Mouse (Mus musculus): ENCODE results near the gene Ms4a1. TPM values are rescaled to one million over a fixed set of nuclear protein-coding genes. Genes with fewer than 3 reads are reported as not detected.
A peak's percentile ranks its signal among the peaks of the same experiment; 100 is the strongest.
"Not testable (repeated sequence)": the region's sequence is repeated elsewhere in the genome, so short reads cannot be mapped to it uniquely, and the experiment has no call there.

The Ms4a1 gene
- total RNA-seq (2021) = under 1 TPM; 0.10 to 0.20 TPM
- long read RNA-seq, experiment 1 = 0 reads
- long read RNA-seq, experiment 2 = 0 reads

- no peak for DNase-seq
Measured at GRCm38 (mm10) chr19:11266052-11266845, at the start of gene Ms4a1. Ms4a1 (minus strand) TSS chr19:11266241.

GRCm38 (mm10) chr19:11314354-11314753 lies 48.3 kb upstream of the Ms4a1 start, which contains the start of gene Ms4a14:
Ms4a14 (minus strand) TSS chr19:11314454.
- DNase-seq = no peak

- no peak for DNase-seq
Measured at GRCm38 (mm10) chr19:11308888-11309287, 42.8 kb upstream of the Ms4a1 start.

GRCm38 (mm10) chr19:11299529-11299928 lies 33.5 kb upstream of the Ms4a1 start:
- DNase-seq = not testable (repeated sequence)

- DNase-seq = no peak
Measured at GRCm38 (mm10) chr19:11298939-11299338, 32.9 kb upstream of the Ms4a1 start.

GRCm38 (mm10) chr19:11293616-11294015 lies 27.6 kb upstream of the Ms4a1 start:
- DNase-seq = not testable (repeated sequence)

GRCm38 (mm10) chr19:11292990-11293389 lies 26.9 kb upstream of the Ms4a1 start:
- peak in 1 of 2 experiments; percentile 5 for DNase-seq

- no peak for DNase-seq
Measured at GRCm38 (mm10) chr19:11283773-11284172, 17.7 kb upstream of the Ms4a1 start, which contains the start of gene Ms4a5. Ms4a5 (minus strand) TSS chr19:11283873.

- no peak for DNase-seq
Measured at GRCm38 (mm10) chr19:11280223-11280622, 14.2 kb upstream of the Ms4a1 start.

GRCm38 (mm10) chr19:11276431-11276830 lies 10.4 kb upstream of the Ms4a1 start:
- DNase-seq = no peak

- DNase-seq = no peak
Measured at GRCm38 (mm10) chr19:11266956-11267355, 915 bp upstream of the Ms4a1 start.

GRCm38 (mm10) chr19:11264602-11265185 lies 1.3 kb downstream of the Ms4a1 start:
- no peak for DNase-seq

- DNase-seq = no peak
Measured at GRCm38 (mm10) chr19:11263549-11263948, 2.5 kb downstream of the Ms4a1 start.

- not testable (repeated sequence) for DNase-seq
Measured at GRCm38 (mm10) chr19:11262932-11263331, 3.1 kb downstream of the Ms4a1 start.

GRCm38 (mm10) chr19:11261522-11261921 lies 4.5 kb downstream of the Ms4a1 start:
- no peak for DNase-seq

- no peak for DNase-seq
Measured at GRCm38 (mm10) chr19:11244230-11244629, 21.8 kb downstream of the Ms4a1 start.

GRCm38 (mm10) chr19:11242560-11242959 lies 23.5 kb downstream of the Ms4a1 start:
- no peak for DNase-seq

GRCm38 (mm10) chr19:11235820-11236219 lies 30.2 kb downstream of the Ms4a1 start:
- no peak for DNase-seq

- DNase-seq = no peak
Measured at GRCm38 (mm10) chr19:11234921-11235735, 30.9 kb downstream of the Ms4a1 start.

- no peak for DNase-seq
Measured at GRCm38 (mm10) chr19:11234244-11234643, 31.8 kb downstream of the Ms4a1 start.

GRCm38 (mm10) chr19:11232348-11232747 lies 33.7 kb downstream of the Ms4a1 start, which contains the start of gene Ms4a12:
Ms4a12 (minus strand) TSS chr19:11232448.
- DNase-seq = no peak

All from adrenal gland, postnatal 36 days (tissue).